Mouse (Mus musculus) kidney, adult 2 months (tissue): ENCODE results near the gene Gsta3.

Experiments used
- CTCF ChIP-seq: fragments of 200-500 bp; conservative IDR thresholded peaks from 2 replicates; pipeline ENCODE4 v1.5.1; 2011; ENCODE audit warnings: low read depth, mild to moderate bottlenecking, control low read depth, low read length, moderate library complexity, mixed read lengths; ENCODE audit not compliant: insufficient read depth, insufficient read length
- POLR2A ChIP-seq: fragments of 200-500 bp; IDR thresholded peaks from one replicate; pipeline ENCODE4 v1.6.1; 2011; ENCODE audit warnings: low read depth, low read length, control low read depth

GRCm38 (mm10) chr1:21304174-21304573, 63.8 kb downstream of the Gsta3 start:
- no peak for TF ChIP-seq POLR2A
- TF ChIP-seq CTCF, result no peak; the same call in 1 of the 2 replicates
